Mouse (Mus musculus): ENCODE data around the gene Srsf9.

DNA sequence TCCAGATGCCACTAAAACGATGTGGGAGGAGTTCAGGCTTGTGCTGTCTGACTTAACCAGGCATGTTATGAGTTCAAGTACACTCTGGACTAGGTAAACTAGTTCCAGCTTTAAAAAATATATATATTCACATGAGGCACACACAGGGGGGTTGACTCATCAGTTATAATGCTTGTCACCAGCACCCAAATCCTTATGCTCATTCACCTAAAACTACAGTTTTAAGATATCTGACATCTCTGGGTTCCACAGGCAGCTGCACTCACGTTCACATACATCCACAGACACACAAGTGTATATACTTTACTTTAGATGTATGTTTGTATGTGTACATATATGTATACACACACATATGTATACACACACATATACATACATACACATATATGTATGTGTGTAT, 48.2 kb upstream of the Srsf9 start:
- TF ChIP-seq POLR2A (IDR thresholded peaks at IDR 0.05; ENCODE audit: control insufficient read depth in 1 of 2, insufficient read depth in 1 of 2, low read depth in 1 of 2, low read length in 2 of 2, poor library complexity in 1 of 2) (no peak), NELFE (IDR thresholded peaks at IDR 0.05; ENCODE audit: low read depth, low read length) (no peak), CHD1 (IDR thresholded peaks at IDR 0.05; ENCODE audit: low read depth, low read length) (no peak)
